7 mouse cellular contexts compared by ENCODE assay signal in the genomic region with DNA sequence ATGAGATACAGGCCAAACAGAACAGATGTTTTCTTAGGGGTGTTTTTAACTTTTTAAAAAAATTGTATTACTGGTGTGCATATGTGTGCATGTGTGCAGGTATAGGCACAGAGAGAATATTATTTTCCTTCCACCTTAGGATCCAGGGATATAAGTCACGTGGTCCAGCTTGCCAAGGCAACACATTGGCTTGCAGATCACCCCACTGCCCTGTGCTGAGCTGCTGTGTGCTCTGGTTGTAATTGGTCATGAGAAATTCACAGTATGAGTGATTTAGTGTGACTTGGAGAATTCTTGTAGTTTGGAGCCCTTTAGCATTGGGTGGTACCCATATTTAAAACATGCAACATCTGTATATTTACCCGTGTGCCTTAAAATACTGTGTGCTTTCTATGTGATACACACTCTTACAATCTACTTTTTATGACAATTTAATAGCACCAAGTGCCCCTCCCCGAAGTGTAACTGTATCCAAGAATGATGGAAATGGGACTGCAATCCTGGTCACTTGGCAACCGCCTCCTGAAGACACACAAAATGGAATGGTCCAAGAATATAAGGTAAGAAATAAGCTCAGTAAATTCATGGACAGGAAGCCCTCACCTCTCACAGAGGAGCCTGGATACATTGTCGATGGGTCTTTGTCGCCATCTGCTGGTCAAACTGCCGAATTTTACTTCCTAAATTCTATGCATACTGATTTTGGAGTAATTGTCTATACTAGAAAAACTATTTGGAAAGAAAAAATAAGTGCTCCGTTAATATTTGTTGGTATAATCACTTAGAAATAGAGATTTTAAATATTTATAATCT.
A peak's percentile ranks its signal among the peaks of the same experiment; 100 is the strongest.
DNase-seq lines count a peak whose midpoint lies in the region; ATAC-seq and TF ChIP-seq lines count a peak whose summit lies in the region.

No protein-coding gene starts in this region.

- H3K9me3 ChIP-seq in forebrain, postnatal 0 days (ENCODE audit: low read length) = no peaks in the 10 kb centered on the region
- H3K9me3 ChIP-seq in hindbrain, postnatal 0 days (ENCODE audit: low read length) = no peaks in the 10 kb centered on the region

- H3K36me3 ChIP-seq in forebrain, postnatal 0 days (ENCODE audit: insufficient read depth) = peaks cover 4% of the 10 kb centered on the region; the same call in 1 of the 2 replicates
- H3K36me3 ChIP-seq in hindbrain, postnatal 0 days (ENCODE audit: insufficient read depth, low read length) = no peaks in the 10 kb centered on the region

- H3K4me1 ChIP-seq in cerebellum, adult 2 months (ENCODE audit: control insufficient read depth, insufficient read depth, low read length) = no peaks in the 10 kb centered on the region
- H3K4me1 ChIP-seq in forebrain, postnatal 0 days (ENCODE audit: insufficient read depth) = no peaks in the 10 kb centered on the region
- no peaks in the 10 kb centered on the region for H3K4me1 ChIP-seq in hindbrain, postnatal 0 days (ENCODE audit: insufficient read depth, low read length)

- DNase-seq in adrenal gland, adult (ENCODE audit: inconsistent age in 2 of 2, low spot score in 1 of 2) = peak; percentile 67 to 89
- peak; percentile 57 to 71 for DNase-seq in cerebellum, adult 2 months
- DNase-seq in forebrain, postnatal 0 days = peak; percentile 90
- peak; percentile 89 for DNase-seq in hindbrain, postnatal 0 days (ENCODE audit: low spot score)
- DNase-seq in layer of hippocampus, postnatal 36 days = peak; percentile 44 to 65
- peak; percentile 57 for DNase-seq in right cerebral cortex, postnatal 25 days

- peak; percentile 79 for TF ChIP-seq CTCF in cerebellum, adult 2 months (IDR thresholded peaks at IDR 0.05; ENCODE audit: borderline replicate concordance, insufficient read depth, low read depth, low read length)
- TF ChIP-seq CTCF in forebrain, postnatal 0 days (IDR thresholded peaks at IDR 0.05; ENCODE audit: low read depth) = peak; percentile 86
- TF ChIP-seq CTCF in hindbrain, postnatal 0 days (IDR thresholded peaks at IDR 0.05; ENCODE audit: low read depth) = peak; percentile 84

- WGBS in cerebellum, adult 2 months = 19% methylated on average over 8 of the region's 8 CpGs
- WGBS in forebrain, postnatal 0 days = 28% methylated on average over 8 of the region's 8 CpGs
- 28% methylated on average over 8 of the region's 8 CpGs for WGBS in hindbrain, postnatal 0 days

- H3K9ac ChIP-seq in forebrain, postnatal 0 days = no peak overlapping the region
- H3K9ac ChIP-seq in hindbrain, postnatal 0 days (replicated peaks; ENCODE audit: low read length) = no peak overlapping the region

- H3K27me3 ChIP-seq in cerebellum, adult 2 months (ENCODE audit: control insufficient read depth, insufficient read depth, low read length) = no peaks in the 10 kb centered on the region
- no peaks in the 10 kb centered on the region for H3K27me3 ChIP-seq in forebrain, postnatal 0 days (ENCODE audit: insufficient read depth, low read length)
- no peaks in the 10 kb centered on the region for H3K27me3 ChIP-seq in hindbrain, postnatal 0 days (ENCODE audit: insufficient read depth, low read length)

- ATAC-seq in forebrain, postnatal 0 days = peak; percentile 82
- peak; percentile 75 for ATAC-seq in hindbrain, postnatal 0 days
- peak; percentile 77 for ATAC-seq in megakaryocyte-erythroid progenitor cell, adult 5-6 weeks (replicated peaks; ENCODE audit: low FRiP score, low TSS enrichment, poor library complexity, severe bottlenecking)

- no peak overlapping the region for H3K4me3 ChIP-seq in cerebellum, adult 2 months (replicated peaks; ENCODE audit: insufficient read depth, low read depth, low read length)
- no peak overlapping the region for H3K4me3 ChIP-seq in forebrain, postnatal 0 days (ENCODE audit: low read depth, low read length)
- H3K4me3 ChIP-seq in hindbrain, postnatal 0 days (ENCODE audit: low read length) = no peak overlapping the region

- H3K27ac ChIP-seq in cerebellum, adult 2 months (ENCODE audit: insufficient read depth, low read length) = no peak overlapping the region
- no peak overlapping the region for H3K27ac ChIP-seq in forebrain, postnatal 0 days (ENCODE audit: low read depth, low read length)
- H3K27ac ChIP-seq in hindbrain, postnatal 0 days = no peak overlapping the region

- no peak for TF ChIP-seq POLR2A in cerebellum, adult 2 months (IDR thresholded peaks at IDR 0.05; ENCODE audit: borderline replicate concordance, insufficient read depth, low read length)

- H3K4me2 ChIP-seq in forebrain, postnatal 0 days (ENCODE audit: low read depth) = no peak overlapping the region
- H3K4me2 ChIP-seq in hindbrain, postnatal 0 days (ENCODE audit: low read depth, low read length) = no peak overlapping the region
